Mouse (Mus musculus) inflammation-experienced regulatory T-cells, adult 6 months (primary cell): ENCODE results near the gene Cdsn. TPM values are rescaled to one million over a fixed set of nuclear protein-coding genes. Genes with fewer than 3 reads are reported as not detected.
A peak's percentile ranks its signal among the peaks of the same experiment; 100 is the strongest.
"Not testable (repeated sequence)": the region's sequence is repeated elsewhere in the genome, so short reads cannot be mapped to it uniquely, and the experiment has no call there.

ENCODE experiments used
- ATAC-seq: one replicate; pipeline ENCODE4 v1.8.0; 2017
- polyA plus RNA-seq, 3 experiments: library from polyadenylated mRNA; unstranded; fragments of 100-300 nt; shearing (Covaris generic); gene quantifications; one replicate each; pipeline ENCODE4 v1.2.1; 2017

The Cdsn gene
- polyA plus RNA-seq = not detected

DNA sequence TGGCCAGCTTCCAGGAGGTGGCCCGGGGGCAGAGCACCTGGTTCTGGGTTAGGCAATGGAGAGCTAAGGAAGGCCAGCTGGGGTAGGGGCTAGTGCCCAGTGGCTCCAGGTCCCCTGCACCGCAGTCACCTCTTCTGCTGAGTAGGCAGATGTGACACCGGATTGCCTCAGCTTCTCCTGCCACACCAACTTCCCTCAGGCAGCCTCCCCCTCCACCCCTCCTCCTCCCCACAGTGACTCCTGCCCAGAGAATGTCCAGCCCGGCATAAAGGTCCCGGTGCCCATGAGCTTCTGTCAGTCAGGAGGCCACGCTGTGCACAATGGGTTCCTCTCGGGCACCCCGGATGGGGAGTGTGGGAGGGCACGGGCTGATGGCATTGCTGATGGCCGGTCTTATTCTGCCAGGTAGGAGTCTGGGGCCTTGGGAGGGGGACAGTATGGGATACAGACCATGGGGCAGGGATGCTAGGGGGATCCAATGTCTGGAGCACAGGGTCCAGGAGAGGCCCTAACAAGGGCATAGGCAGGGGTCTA is at the start of gene Cdsn:
Gene Cdsn (plus strand): TSS at position 248 of the 534 bp plus-strand sequence.
- ATAC-seq = no peak

DNA sequence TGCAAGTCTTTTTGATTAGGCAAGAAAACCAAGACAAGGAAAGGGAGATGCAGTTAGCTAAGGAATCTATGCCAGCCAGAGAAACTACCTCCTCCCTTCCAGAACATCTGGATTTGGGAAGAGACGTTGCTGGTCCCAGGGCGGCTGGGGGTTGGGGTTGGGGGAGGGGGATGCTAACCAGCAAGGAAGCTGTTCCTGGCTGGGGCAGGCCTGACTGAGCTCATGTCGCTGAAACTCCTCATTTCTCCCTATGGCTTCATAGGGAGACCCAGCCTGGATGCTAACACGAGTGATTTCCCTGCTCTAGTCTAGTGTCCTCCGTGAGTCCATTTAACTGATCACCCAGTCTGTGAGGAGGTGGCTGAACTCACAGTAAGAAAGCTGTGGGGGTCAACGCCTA is 49.7 kb upstream of the Cdsn start:
- no peak for ATAC-seq

DNA sequence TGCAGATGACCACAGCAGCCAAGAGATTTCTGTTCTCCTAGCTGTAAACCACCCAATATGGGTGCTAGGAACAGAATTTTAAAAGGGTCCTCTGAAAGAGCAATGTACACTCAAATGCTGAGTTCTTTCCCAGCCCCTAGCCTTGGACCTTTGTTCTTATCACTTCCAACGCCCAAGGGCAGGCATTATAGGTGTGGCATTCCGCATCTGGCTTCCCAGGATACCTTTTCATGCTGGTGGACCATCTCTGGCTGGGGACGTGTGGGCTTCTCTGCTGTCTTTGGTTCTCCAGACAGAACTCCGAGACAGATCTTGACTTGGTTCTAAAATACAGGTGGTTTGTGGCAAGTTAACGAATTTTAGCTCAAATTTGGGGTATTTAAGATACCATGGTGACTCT is 49.2 kb upstream of the Cdsn start:
- no peak for ATAC-seq

DNA sequence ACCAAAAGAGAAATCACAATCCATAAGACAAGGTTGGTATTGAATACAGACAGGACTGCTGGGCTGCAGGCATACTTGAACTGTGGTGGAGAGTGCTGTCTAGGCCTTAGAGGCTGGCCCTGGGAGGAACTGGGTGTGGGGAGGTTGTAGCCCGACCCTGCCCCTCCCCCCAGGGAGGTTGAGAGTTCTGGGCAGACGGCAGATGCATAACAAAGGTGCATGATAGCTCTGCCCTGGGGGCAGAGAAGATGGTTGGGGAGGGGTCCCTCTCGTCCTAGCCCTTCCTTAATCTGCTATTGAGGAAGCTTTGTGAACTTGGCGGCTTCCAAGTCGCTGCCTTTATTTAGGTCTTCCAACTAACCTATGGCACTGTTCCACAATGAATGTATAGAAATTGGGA is 48.1 kb upstream of the Cdsn start:
- ATAC-seq = no peak

- no peak for ATAC-seq
Observed at GRCm38 (mm10) chr17:35504628-35505481, 47.1 kb upstream of the Cdsn start.

DNA sequence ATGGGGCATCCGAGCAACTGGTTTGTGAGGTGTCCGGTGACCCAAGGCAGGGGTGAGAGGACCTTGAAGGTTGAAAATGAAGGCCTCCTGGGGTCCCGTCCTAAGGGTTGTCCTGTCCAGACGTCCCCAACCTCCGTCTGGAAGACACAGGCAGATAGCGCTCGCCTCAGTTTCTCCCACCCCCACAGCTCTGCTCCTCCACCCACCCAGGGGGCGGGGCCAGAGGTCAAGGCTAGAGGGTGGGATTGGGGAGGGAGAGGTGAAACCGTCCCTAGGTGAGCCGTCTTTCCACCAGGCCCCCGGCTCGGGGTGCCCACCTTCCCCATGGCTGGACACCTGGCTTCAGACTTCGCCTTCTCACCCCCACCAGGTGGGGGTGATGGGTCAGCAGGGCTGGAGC is 46.2 kb upstream of the Cdsn start, which contains the start of gene Pou5f1:
Gene Pou5f1 (plus strand): TSS at position 243 of the 400 bp plus-strand sequence.
- no peak for ATAC-seq

DNA sequence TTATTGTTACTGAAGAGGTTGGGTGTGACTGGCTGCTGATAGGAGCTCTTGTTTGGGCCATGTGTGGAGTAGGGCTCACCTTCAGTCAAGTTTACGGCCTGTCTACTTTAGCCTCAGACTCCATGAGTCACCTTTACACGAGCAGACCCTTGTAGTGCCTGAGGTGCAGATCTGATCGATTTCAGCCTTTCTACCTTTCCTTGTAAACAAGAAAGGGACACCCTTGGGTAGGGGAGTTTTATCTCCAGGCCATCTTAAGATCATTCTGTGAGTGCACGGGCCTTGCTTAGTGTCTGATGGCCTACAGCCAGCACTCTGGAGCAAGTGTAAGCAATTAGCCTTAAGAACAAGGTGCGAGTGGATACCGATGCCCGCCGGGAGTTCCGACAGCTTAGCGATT is 45.0 kb upstream of the Cdsn start:
- ATAC-seq = no peak

DNA sequence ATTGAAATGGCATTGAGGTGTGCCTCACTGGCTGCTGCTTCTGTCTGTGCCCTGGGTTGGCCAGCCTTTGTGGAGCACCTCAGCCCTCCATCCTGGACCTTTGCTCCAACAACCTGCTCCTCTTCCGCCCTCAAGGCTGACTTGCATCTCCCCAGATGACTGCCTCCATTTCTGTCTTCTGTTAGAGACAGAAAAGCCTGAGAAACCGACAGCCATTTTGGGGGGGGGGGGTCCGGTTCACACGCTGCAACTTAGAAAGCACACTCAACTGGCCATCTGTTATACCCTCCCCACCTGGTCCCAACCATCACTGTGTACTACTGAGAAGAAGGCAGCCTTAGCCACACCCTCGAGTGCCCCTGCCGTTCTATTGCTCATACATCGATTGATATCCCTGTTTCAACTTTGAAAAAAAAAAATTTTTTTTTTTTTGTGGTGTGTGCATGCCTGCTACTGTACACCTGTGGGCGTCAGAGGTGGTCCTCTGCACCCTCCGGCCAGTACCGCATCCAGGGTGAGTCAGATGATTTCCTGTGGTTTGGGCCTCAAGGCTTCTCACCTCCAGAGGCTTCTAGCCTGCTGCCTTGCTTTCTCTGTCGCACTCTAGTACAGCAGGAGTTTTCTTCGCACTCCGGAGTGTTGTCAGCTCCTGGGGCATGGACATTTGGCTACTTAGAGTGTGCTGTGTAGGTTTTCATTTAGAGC is 44.2 kb upstream of the Cdsn start:
- ATAC-seq = no peak

GRCm38 (mm10) chr17:35508279-35508678 is 43.6 kb upstream of the Cdsn start:
- not testable (repeated sequence) for ATAC-seq

GRCm38 (mm10) chr17:35509284-35509683 is 42.6 kb upstream of the Cdsn start:
- peak; percentile 67 for ATAC-seq

DNA sequence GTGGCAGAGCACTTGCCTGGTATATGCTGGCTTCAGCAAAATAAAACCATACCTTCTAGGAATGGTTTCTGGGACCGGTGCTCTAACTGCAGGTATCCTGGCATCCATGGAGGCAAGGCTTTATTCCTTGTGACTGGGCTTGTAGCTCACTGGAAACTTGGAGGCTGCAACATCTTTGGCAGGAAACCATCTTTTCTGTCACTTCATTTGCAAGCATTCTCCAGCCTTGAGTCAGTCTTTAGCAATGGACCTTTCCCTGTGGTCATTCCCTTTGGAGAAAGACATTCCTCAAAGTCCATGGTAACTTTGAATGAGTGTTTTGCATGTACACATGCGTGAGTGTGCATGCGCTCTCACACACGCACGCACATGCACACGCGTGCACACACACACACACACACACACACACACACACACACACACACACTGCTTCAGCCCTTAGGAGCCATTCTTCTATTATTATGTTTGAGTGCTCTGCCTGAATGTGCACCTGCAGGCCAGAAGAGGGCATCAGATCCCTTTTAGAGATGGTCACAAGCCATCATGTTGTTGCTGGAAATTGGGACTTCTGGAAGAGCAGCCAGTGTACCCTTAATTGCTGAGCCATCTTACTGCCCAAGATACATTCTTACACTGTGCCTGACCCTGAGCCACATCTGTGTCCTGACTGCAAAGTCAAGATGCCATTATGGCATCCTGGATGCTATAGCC is 38.9 kb upstream of the Cdsn start:
- no peak for ATAC-seq

DNA sequence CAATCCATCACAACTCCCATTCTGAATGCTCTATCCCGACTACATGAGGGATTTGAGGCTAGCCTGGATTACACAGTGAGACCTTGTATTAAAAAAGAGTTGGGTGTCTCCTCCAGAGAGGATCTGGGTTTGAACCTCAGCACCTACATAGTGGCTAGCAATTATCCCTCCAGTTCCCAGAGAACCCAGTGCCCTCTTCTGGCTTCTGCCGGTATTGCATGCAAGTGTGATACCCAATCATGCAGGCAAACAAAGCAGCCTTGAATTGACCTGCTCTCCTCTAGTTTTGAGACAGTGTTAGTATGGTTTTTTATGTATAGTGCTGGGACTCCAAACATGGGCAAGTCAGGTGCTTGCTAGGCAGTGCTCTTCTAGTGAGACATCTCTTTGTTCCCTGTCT is 38.0 kb upstream of the Cdsn start:
- no peak for ATAC-seq

GRCm38 (mm10) chr17:35514756-35515155 is 37.2 kb upstream of the Cdsn start:
- no peak for ATAC-seq

- ATAC-seq = peak; percentile 29
Observed at GRCm38 (mm10) chr17:35515911-35516640, 35.9 kb upstream of the Cdsn start.

DNA sequence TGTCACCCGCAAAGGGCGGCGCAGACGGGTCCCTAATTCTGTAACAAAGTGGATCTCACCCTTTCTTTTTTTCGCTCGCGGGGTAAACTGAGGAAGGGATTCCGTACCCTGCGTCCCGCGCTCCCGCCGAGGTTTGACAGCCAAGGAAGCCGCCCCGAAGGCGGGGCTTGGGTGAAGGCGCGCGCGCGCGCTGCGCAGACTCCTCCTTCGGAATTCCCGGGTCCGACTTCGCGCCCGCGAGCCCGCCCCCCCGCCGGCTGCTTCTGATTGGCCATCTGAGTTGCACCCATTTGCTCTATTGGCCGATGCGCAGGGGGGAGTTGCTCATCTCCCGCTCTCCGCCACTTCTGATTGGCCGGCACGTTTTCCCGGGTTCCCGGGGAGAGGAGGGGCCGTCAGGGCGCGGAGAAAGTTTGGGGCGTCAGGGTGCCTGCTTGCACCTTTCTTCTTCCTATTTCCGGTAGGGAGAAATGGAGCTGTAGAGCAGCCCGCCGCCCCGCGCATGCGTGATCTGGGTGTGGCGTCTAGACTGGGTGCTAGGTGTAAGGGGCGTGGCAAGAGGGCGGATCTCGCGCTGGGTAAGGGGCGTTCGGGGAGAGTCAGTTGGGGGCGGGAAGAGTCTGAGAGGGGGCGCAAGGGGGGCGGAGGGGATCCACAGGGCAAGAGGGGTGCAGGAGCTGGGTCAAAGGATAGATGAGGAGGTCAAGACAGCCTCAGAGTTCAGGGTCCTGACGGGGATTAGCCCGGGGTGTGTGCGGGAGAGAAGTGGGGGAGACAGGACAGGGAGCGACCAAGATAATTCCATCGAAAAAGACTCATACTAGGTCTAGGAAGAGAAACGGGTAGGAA is 35.1 kb upstream of the Cdsn start, which contains the start of the genes Tcf19 and Cchcr1:
Gene Tcf19 (minus strand): TSS at position 173 of the 849 bp plus-strand sequence.
Gene Cchcr1 (plus strand): TSS at position 449 of the 849 bp plus-strand sequence.
- ATAC-seq = peak; percentile 90

DNA sequence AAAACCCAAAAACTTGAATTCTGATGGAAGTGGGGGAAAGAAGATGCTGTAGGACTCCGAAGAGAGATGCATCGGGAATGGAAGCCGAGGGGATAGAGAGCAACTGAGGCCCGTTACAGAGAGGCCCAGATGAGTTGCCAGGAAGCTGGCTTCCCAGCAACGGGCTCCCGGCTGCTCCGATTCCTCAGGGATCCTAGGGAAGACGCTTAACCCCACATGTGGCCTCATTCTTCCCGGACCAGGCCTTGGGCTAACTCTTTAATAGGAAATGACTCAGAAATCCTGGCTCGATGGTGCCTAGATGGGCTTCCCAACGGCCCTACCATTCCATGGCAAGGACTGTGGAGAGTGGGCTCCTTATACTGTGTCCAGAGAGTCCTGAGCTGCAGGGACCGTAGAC is 34.4 kb upstream of the Cdsn start:
- ATAC-seq = no peak

GRCm38 (mm10) chr17:35524354-35524753 is 27.6 kb upstream of the Cdsn start:
- no peak for ATAC-seq

GRCm38 (mm10) chr17:35526644-35527043 is 25.3 kb upstream of the Cdsn start:
- no peak for ATAC-seq

- ATAC-seq = no peak
Observed at GRCm38 (mm10) chr17:35532360-35532759, 19.6 kb upstream of the Cdsn start.

DNA sequence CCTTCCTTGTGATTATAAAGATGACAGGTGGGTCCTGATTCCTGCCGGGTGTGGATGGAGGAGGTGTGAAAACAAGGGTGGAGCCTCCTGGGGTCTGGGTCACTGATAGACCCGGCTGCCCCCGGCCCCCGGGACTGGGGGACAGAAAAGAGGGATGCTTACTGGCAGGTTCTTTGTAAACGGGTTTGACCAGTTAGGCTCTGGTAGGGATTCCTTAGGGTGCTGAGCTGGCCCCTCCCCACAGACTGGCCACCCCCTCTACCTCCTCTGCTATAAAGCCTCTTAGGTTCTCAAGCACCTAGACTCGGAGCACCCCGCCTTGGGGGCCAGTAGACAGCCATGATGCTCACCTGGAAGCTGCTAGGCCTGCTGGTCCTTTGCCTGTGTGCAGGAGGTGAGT is 19.0 kb upstream of the Cdsn start, which contains the start of gene Psors1c2:
Gene Psors1c2 (plus strand): TSS at position 301 of the 400 bp plus-strand sequence.
- ATAC-seq = no peak

- no peak for ATAC-seq
Observed at GRCm38 (mm10) chr17:35534343-35534742, 17.6 kb upstream of the Cdsn start.
